19 mouse cellular contexts compared by ENCODE assay signal in genomic region chr8:123726759-123727158, GRCm38 (mm10).
"Had no signal": no experiment of that assay in that cellular context is flagged by ENCODE, and none has a peak within 500 bp of the region (broad histone marks: within the 10 kb centered on the region; RNA-seq: fewer than 3 reads in every experiment).

No protein-coding gene starts in this region.

- H3K4me3 ChIP-seq: intestine, embryonic 15.5 days; kidney, embryonic 15.5 days; liver, embryonic 15.5 days; midbrain, embryonic 12.5 days; midbrain, embryonic 15.5 days; neural tube, embryonic 12.5 days; neural tube, embryonic 15.5 days; stomach, embryonic 15.5 days had no signal

- H3K27me3 ChIP-seq: intestine, embryonic 15.5 days; midbrain, embryonic 15.5 days; neural tube, embryonic 15.5 days; stomach, embryonic 15.5 days had no signal

- H3K9me3 ChIP-seq: intestine, embryonic 15.5 days; kidney, embryonic 15.5 days; liver, embryonic 15.5 days; midbrain, embryonic 12.5 days; midbrain, embryonic 15.5 days; neural tube, embryonic 12.5 days; neural tube, embryonic 15.5 days; stomach, embryonic 15.5 days had no signal

- DNase-seq: kidney, adult 11 months; kidney, adult 8-10 months; kidney, postnatal 10 days; kidney, postnatal 36 days; layer of hippocampus, adult 9-11 months; lung, adult 18-20 months; spleen, adult 18-20 months; thymus, adult 18-20 months; thymus, postnatal 36 days had no signal

- H3K27ac ChIP-seq: intestine, embryonic 15.5 days; kidney, embryonic 15.5 days; liver, embryonic 15.5 days; macrophage; midbrain, embryonic 12.5 days; midbrain, embryonic 15.5 days; neural tube, embryonic 12.5 days; neural tube, embryonic 15.5 days; stomach, embryonic 15.5 days had no signal

- H3K9ac ChIP-seq: intestine, embryonic 15.5 days; kidney, embryonic 15.5 days; liver, embryonic 15.5 days; midbrain, embryonic 12.5 days; midbrain, embryonic 15.5 days; neural tube, embryonic 12.5 days; neural tube, embryonic 15.5 days; stomach, embryonic 15.5 days had no signal

- H3K36me3 ChIP-seq: intestine, embryonic 15.5 days; kidney, embryonic 15.5 days; liver, embryonic 15.5 days; midbrain, embryonic 12.5 days; midbrain, embryonic 15.5 days; neural tube, embryonic 12.5 days; neural tube, embryonic 15.5 days; stomach, embryonic 15.5 days had no signal

- H3K4me2 ChIP-seq: intestine, embryonic 15.5 days; kidney, embryonic 15.5 days; liver, embryonic 11.5 days; liver, embryonic 15.5 days; midbrain, embryonic 12.5 days; midbrain, embryonic 15.5 days; neural tube, embryonic 12.5 days; neural tube, embryonic 15.5 days; stomach, embryonic 15.5 days had no signal

- ATAC-seq: intestine, embryonic 15.5 days; midbrain, embryonic 15.5 days had no signal
